In the genomic region with DNA sequence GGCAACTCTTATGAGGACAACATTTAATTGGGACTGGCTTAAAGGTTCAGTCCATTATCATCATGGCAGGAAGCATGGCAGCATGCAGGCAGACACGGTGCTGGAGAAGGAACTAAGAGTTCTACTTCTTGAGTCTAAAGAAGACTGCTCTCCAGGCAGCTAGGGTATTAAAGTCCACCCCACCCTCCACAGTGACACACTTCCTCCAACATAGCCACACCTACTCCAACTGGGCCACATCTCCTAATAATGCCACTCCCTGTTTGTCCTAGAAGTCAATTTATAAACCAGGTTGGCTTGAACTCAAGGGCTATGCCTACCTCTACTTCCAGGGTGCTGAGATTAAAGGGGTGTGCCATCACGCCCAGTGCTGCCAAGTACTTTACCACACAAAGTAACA, we compare ENCODE assay signal across 14 mouse cellular contexts. TPM values are rescaled to one million over a fixed set of nuclear protein-coding genes. Genes with fewer than 3 reads are reported as not detected.
DNase-seq lines count a peak whose midpoint lies in the region; ATAC-seq and TF ChIP-seq lines count a peak whose summit lies in the region.
"Had no signal": no experiment of that assay in that cellular context is flagged by ENCODE, and none has a peak within 500 bp of the region (broad histone marks: within the 10 kb centered on the region; RNA-seq: fewer than 3 reads in every experiment).

No protein-coding gene starts in this region.

- no peaks in the 10 kb centered on the region for H3K36me3 ChIP-seq in midbrain, embryonic 11.5 days (ENCODE audit: control insufficient read depth, insufficient read depth, low read length)
- no peaks in the 10 kb centered on the region for H3K36me3 ChIP-seq in midbrain, postnatal 0 days (ENCODE audit: insufficient read depth, low read length)
- no peaks in the 10 kb centered on the region for H3K36me3 ChIP-seq in intestine, embryonic 16.5 days (ENCODE audit: control insufficient read depth, insufficient read depth, low read length)
- no peaks in the 10 kb centered on the region for H3K36me3 ChIP-seq in limb, embryonic 10.5 days
- no peaks in the 10 kb centered on the region for H3K36me3 ChIP-seq in forebrain, embryonic 12.5 days (replicated peaks)
- H3K36me3 ChIP-seq: forebrain, embryonic 15.5 days; midbrain, embryonic 13.5 days; neural tube, embryonic 13.5 days had no signal

- 94% methylated on average over 2 of the region's 2 CpGs for WGBS in midbrain, embryonic 11.5 days
- 94% methylated on average over 2 of the region's 2 CpGs for WGBS in midbrain, postnatal 0 days
- WGBS in intestine, embryonic 16.5 days = 56% methylated on average over 2 of the region's 2 CpGs
- WGBS in limb, embryonic 10.5 days = 95% methylated on average over 2 of the region's 2 CpGs
- 99% methylated on average over 2 of the region's 2 CpGs for WGBS in forebrain, embryonic 12.5 days

- H3K27ac ChIP-seq in midbrain, embryonic 11.5 days (ENCODE audit: low read depth, low read length) = no peak overlapping the region
- H3K27ac ChIP-seq in midbrain, postnatal 0 days (ENCODE audit: low read depth, low read length) = no peak overlapping the region
- H3K27ac ChIP-seq in intestine, embryonic 16.5 days (ENCODE audit: low read length) = 0 out of 2 replicates have a peak overlapping the region, but pooled peaks have one; percentile 23
- H3K27ac ChIP-seq in limb, embryonic 10.5 days = no peak overlapping the region
- no peak overlapping the region for H3K27ac ChIP-seq in forebrain, embryonic 12.5 days
- H3K27ac ChIP-seq: forebrain, embryonic 15.5 days; left cerebral cortex, adult 2 months; midbrain, embryonic 13.5 days; neural tube, embryonic 13.5 days had no signal

- no peaks in the 10 kb centered on the region for H3K9me3 ChIP-seq in midbrain, embryonic 11.5 days (ENCODE audit: control insufficient read depth, low read length)
- no peaks in the 10 kb centered on the region for H3K9me3 ChIP-seq in midbrain, postnatal 0 days (ENCODE audit: low read length)
- H3K9me3 ChIP-seq in intestine, embryonic 16.5 days (ENCODE audit: control insufficient read depth, low read length) = no peaks in the 10 kb centered on the region
- no peaks in the 10 kb centered on the region for H3K9me3 ChIP-seq in limb, embryonic 10.5 days (replicated peaks)
- no peaks in the 10 kb centered on the region for H3K9me3 ChIP-seq in forebrain, embryonic 12.5 days
- H3K9me3 ChIP-seq: forebrain, embryonic 15.5 days; midbrain, embryonic 13.5 days; neural tube, embryonic 13.5 days had no signal

- H3K9ac ChIP-seq in midbrain, embryonic 11.5 days (ENCODE audit: low read length) = no peak overlapping the region
- no peak overlapping the region for H3K9ac ChIP-seq in midbrain, postnatal 0 days (replicated peaks; ENCODE audit: low read length, poor library complexity, severe bottlenecking)
- no peak overlapping the region for H3K9ac ChIP-seq in intestine, embryonic 16.5 days (ENCODE audit: low read depth, low read length)
- no peak overlapping the region for H3K9ac ChIP-seq in forebrain, embryonic 12.5 days
- H3K9ac ChIP-seq: forebrain, embryonic 15.5 days; midbrain, embryonic 13.5 days; neural tube, embryonic 13.5 days had no signal

- ATAC-seq in midbrain, embryonic 11.5 days (ENCODE audit: low FRiP score) = no peak
- no peak for ATAC-seq in midbrain, postnatal 0 days (ENCODE audit: low FRiP score)
- peak; percentile 38 for ATAC-seq in intestine, embryonic 16.5 days
- no peak for ATAC-seq in forebrain, embryonic 12.5 days (ENCODE audit: low FRiP score)
- ATAC-seq: forebrain, embryonic 15.5 days; midbrain, embryonic 13.5 days had no signal

- no peak overlapping the region for H3K4me3 ChIP-seq in midbrain, embryonic 11.5 days (ENCODE audit: low read depth, low read length)
- no peak overlapping the region for H3K4me3 ChIP-seq in midbrain, postnatal 0 days (ENCODE audit: low read depth, low read length)
- H3K4me3 ChIP-seq in intestine, embryonic 16.5 days (ENCODE audit: low read length) = no peak overlapping the region
- H3K4me3 ChIP-seq in limb, embryonic 10.5 days = no peak overlapping the region
- no peak overlapping the region for H3K4me3 ChIP-seq in forebrain, embryonic 12.5 days (replicated peaks)
- H3K4me3 ChIP-seq: forebrain, embryonic 15.5 days; left cerebral cortex, adult 2 months; midbrain, embryonic 13.5 days; neural tube, embryonic 13.5 days had no signal

- no peak overlapping the region for H3K4me2 ChIP-seq in midbrain, embryonic 11.5 days
- H3K4me2 ChIP-seq in midbrain, postnatal 0 days (ENCODE audit: low read depth, low read length, poor library complexity, severe bottlenecking) = no peak overlapping the region
- no peak overlapping the region for H3K4me2 ChIP-seq in intestine, embryonic 16.5 days (ENCODE audit: low read depth, low read length)
- H3K4me2 ChIP-seq in forebrain, embryonic 12.5 days = no peak overlapping the region
- H3K4me2 ChIP-seq: forebrain, embryonic 15.5 days; midbrain, embryonic 13.5 days; neural tube, embryonic 13.5 days had no signal

- H3K4me1 ChIP-seq in midbrain, embryonic 11.5 days (ENCODE audit: control insufficient read depth, insufficient read depth, low read length) = peaks cover 17% of the 10 kb centered on the region
- peaks cover 8% of the 10 kb centered on the region for H3K4me1 ChIP-seq in midbrain, postnatal 0 days (ENCODE audit: insufficient read depth, low read length)
- peaks cover 28% of the 10 kb centered on the region for H3K4me1 ChIP-seq in intestine, embryonic 16.5 days (ENCODE audit: control insufficient read depth, insufficient read depth, low read length)
- peaks cover 48% of the 10 kb centered on the region for H3K4me1 ChIP-seq in limb, embryonic 10.5 days
- H3K4me1 ChIP-seq in forebrain, embryonic 12.5 days = peaks cover 33% of the 10 kb centered on the region

- peak; percentile 33 for DNase-seq in midbrain, embryonic 11.5 days (ENCODE audit: low spot score, missing footprints)
- no peak for DNase-seq in midbrain, postnatal 0 days (ENCODE audit: low spot score)
- peak; percentile 71 for DNase-seq in lung, postnatal 36 days
- DNase-seq in adrenal gland, adult 2 months = no peak
- DNase-seq in limb, embryonic 10.5 days (ENCODE audit: low spot score) = no peak
- DNase-seq: adrenal gland, postnatal 14 days; heart, postnatal 10 days; thymus, postnatal 36 days had no signal

- peaks cover 15% of the 10 kb centered on the region for H3K27me3 ChIP-seq in midbrain, embryonic 11.5 days (ENCODE audit: control insufficient read depth, insufficient read depth, low read length)
- peaks cover 9% of the 10 kb centered on the region for H3K27me3 ChIP-seq in midbrain, postnatal 0 days (ENCODE audit: insufficient read depth, low read length)
- H3K27me3 ChIP-seq in intestine, embryonic 16.5 days (replicated peaks; ENCODE audit: control insufficient read depth, insufficient read depth, low read length) = no peaks in the 10 kb centered on the region
- H3K27me3 ChIP-seq in limb, embryonic 10.5 days (ENCODE audit: low read depth, poor library complexity, severe bottlenecking) = peaks cover 15% of the 10 kb centered on the region
- H3K27me3 ChIP-seq in forebrain, embryonic 12.5 days = peaks cover 22% of the 10 kb centered on the region

- no peak for TF ChIP-seq CTCF in midbrain, postnatal 0 days (IDR thresholded peaks at IDR 0.05)

RNA-seq across cellular contexts. Expression of gene Tpt1, which starts 12.9 kb away (rescaled TPM):
- polyA plus RNA-seq in midbrain, embryonic 11.5 days (2014; fragmentation: Nextera tagmentation; extraction: Ambion mirVana) = 1,099 and 1,119 TPM in 2 replicates
- total RNA-seq in midbrain, postnatal 0 days (2014; rRNA removed) = 555 and 595 TPM in 2 replicates
- 612 and 651 TPM in 2 replicates for polyA plus RNA-seq in midbrain, postnatal 0 days (2015; fragmentation: Nextera tagmentation; extraction: Ambion mirVana)
- polyA plus RNA-seq in intestine, embryonic 16.5 days (2015; fragmentation: Nextera tagmentation; extraction: Ambion mirVana) = 829 and 857 TPM in 2 replicates
- 1,000 to 10,000 TPM; 2,669 to 3,122 TPM for total RNA-seq in adrenal gland, adult 2 months (2021)
- polyA plus RNA-seq in adrenal gland, adult 2 months (2012; rRNA removed) = 2,303 and 3,302 TPM in 2 replicates
- 830 and 926 TPM in 2 replicates for polyA plus RNA-seq in limb, embryonic 10.5 days (2016; fragmentation: Nextera tagmentation; extraction: Ambion mirVana)
- polyA plus RNA-seq in forebrain, embryonic 12.5 days (2016; fragmentation: Nextera tagmentation; extraction: Ambion mirVana) = 955 and 986 TPM in 2 replicates

RNA-seq across cellular contexts. Expression of gene Slc25a30, which starts 45.2 kb away (rescaled TPM):
- 7.0 and 8.8 TPM in 2 replicates for polyA plus RNA-seq in midbrain, embryonic 11.5 days (2014; fragmentation: Nextera tagmentation; extraction: Ambion mirVana)
- total RNA-seq in midbrain, postnatal 0 days (2014; rRNA removed) = 9.6 and 17.1 TPM in 2 replicates
- 6.2 and 6.5 TPM in 2 replicates for polyA plus RNA-seq in midbrain, postnatal 0 days (2015; fragmentation: Nextera tagmentation; extraction: Ambion mirVana)
- polyA plus RNA-seq in intestine, embryonic 16.5 days (2015; fragmentation: Nextera tagmentation; extraction: Ambion mirVana) = 2.1 and 2.4 TPM in 2 replicates
- 100 to 1,000 TPM; 162 to 208 TPM for total RNA-seq in adrenal gland, adult 2 months (2021)
- 21.2 and 24.5 TPM in 2 replicates for polyA plus RNA-seq in adrenal gland, adult 2 months (2012; rRNA removed)
- 4.8 and 6.2 TPM in 2 replicates for polyA plus RNA-seq in limb, embryonic 10.5 days (2016; fragmentation: Nextera tagmentation; extraction: Ambion mirVana)
- polyA plus RNA-seq in forebrain, embryonic 12.5 days (2016; fragmentation: Nextera tagmentation; extraction: Ambion mirVana) = 9.7 and 10.2 TPM in 2 replicates

Comparison
In these comparisons a context has a peak if more than half of its experiments do, and no peak if none do; other contexts are left out.
1. DNase-seq: peak in midbrain, embryonic 11.5 days (single experiment) and lung, postnatal 36 days (single experiment); none in midbrain, postnatal 0 days (single experiment), adrenal gland, adult 2 months (single experiment) and limb, embryonic 10.5 days (single experiment).